Mouse (Mus musculus): Measurements from ENCODE around the gene Hspa5.

DNA sequence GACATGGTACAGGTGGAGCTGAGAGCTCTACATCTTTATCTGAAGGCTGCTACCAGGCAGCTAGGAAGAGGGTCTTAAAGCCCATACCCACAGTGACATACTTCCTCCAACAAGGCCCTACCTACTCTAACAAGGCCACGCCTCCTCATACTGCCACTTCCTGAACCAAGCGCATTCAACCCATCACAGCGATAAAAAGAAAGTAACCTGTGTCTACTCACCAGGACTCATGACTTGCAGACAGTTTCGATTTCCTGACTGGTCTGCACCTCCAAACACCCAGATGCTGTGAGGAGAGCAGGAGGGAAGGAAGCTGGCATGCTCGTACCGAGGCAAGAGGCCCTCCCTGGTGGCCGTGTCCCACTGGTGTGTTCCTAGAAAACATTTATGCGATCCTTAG lies 18.5 kb downstream of the Hspa5 start:
- no peak for TF ChIP-seq CTCF (conservative IDR thresholded peaks at IDR 0.05; ENCODE audit: low read length)
- no peak for TF ChIP-seq NANOG (IDR thresholded peaks at IDR 0.05; ENCODE audit: borderline replicate concordance, low read length)
- TF ChIP-seq POU5F1 (IDR thresholded peaks at IDR 0.05; ENCODE audit: borderline replicate concordance, low read length): no peak

Data from E14TG2a.4 (cell line).